In the genomic region with DNA sequence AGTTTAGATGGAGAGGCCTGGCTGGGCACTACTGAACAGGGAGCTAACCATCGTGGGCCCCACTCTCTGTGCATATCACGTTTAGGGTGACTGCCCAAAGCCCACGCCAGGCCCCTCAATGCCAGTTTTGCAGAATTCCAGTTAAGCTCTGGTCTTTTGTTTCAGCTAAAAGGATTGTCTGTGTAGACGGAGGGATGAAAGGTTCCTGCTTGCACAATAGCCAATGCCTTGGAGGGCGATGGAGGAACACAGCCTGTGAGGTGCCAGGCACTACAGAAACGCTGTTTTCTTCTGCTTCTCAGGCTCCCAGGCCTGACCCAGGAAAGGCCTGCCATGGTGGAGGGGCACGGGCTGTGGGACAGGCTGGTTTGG, we compare ENCODE assay signal across 14 mouse cellular contexts.
DNase-seq lines count a peak whose midpoint lies in the region; ATAC-seq lines count a peak whose summit lies in the region.
"Had no signal": no experiment of that assay in that cellular context is flagged by ENCODE, and none has a peak within 500 bp of the region (broad histone marks: within the 10 kb centered on the region; RNA-seq: fewer than 3 reads in every experiment).

No protein-coding gene starts in this region.

- 59% methylated on average over 7 of the region's 7 CpGs for WGBS in hindbrain, embryonic 10.5 days
- WGBS in hindbrain, embryonic 11.5 days: 57% methylated on average over 7 of the region's 7 CpGs
- 28% methylated on average over 7 of the region's 7 CpGs for WGBS in midbrain, embryonic 11.5 days

- no peak overlapping the region for H3K4me2 ChIP-seq in hindbrain, embryonic 11.5 days (replicated peaks; ENCODE audit: low read depth, low read length)
- no peak overlapping the region for H3K4me2 ChIP-seq in midbrain, embryonic 11.5 days
- H3K4me2 ChIP-seq: heart, embryonic 13.5 days; kidney, embryonic 15.5 days; limb, embryonic 15.5 days had no signal

- H3K9me3 ChIP-seq in hindbrain, embryonic 10.5 days: no peaks in the 10 kb centered on the region
- H3K9me3 ChIP-seq in hindbrain, embryonic 11.5 days (ENCODE audit: control insufficient read depth, low read length): no peaks in the 10 kb centered on the region
- H3K9me3 ChIP-seq in midbrain, embryonic 11.5 days (ENCODE audit: control insufficient read depth, low read length): no peaks in the 10 kb centered on the region
- H3K9me3 ChIP-seq: heart, embryonic 13.5 days; kidney, embryonic 15.5 days; limb, embryonic 15.5 days had no signal

- no peak for ATAC-seq in hindbrain, embryonic 11.5 days (ENCODE audit: low FRiP score)
- 0 out of 2 replicates have a peak, but pooled peaks have one; percentile 33 for ATAC-seq in midbrain, embryonic 11.5 days (ENCODE audit: low FRiP score)

- H3K9ac ChIP-seq in hindbrain, embryonic 11.5 days (ENCODE audit: low read depth, low read length): no peak overlapping the region
- no peak overlapping the region for H3K9ac ChIP-seq in midbrain, embryonic 11.5 days (ENCODE audit: low read length)
- H3K9ac ChIP-seq: heart, embryonic 13.5 days; kidney, embryonic 15.5 days; limb, embryonic 15.5 days had no signal

- H3K4me3 ChIP-seq in hindbrain, embryonic 10.5 days: no peak overlapping the region
- no peak overlapping the region for H3K4me3 ChIP-seq in hindbrain, embryonic 11.5 days (ENCODE audit: low read depth, low read length)
- H3K4me3 ChIP-seq in midbrain, embryonic 11.5 days (ENCODE audit: low read depth, low read length): no peak overlapping the region
- H3K4me3 ChIP-seq: heart, embryonic 13.5 days; kidney, embryonic 15.5 days; limb, embryonic 15.5 days; myocyte had no signal

- peaks cover 3% of the 10 kb centered on the region; the same call in 1 of the 2 replicates for H3K4me1 ChIP-seq in hindbrain, embryonic 10.5 days (replicated peaks)
- no peaks in the 10 kb centered on the region for H3K4me1 ChIP-seq in hindbrain, embryonic 11.5 days (replicated peaks; ENCODE audit: control insufficient read depth, insufficient read depth, low read length)
- H3K4me1 ChIP-seq in midbrain, embryonic 11.5 days (ENCODE audit: control insufficient read depth, insufficient read depth, low read length): peaks cover 6% of the 10 kb centered on the region

- no peak for DNase-seq in hindbrain, embryonic 10.5 days (ENCODE audit: low spot score)
- no peak for DNase-seq in hindbrain, embryonic 11.5 days (ENCODE audit: low spot score)
- peak; percentile 19 for DNase-seq in right cerebral cortex, postnatal 4 days
- DNase-seq in right cerebral cortex, postnatal 25 days: no peak
- no peak for DNase-seq in midbrain, embryonic 11.5 days (ENCODE audit: low spot score, missing footprints)
- DNase-seq in cerebellum, postnatal 10 days: no peak
- DNase-seq in gastrocnemius, adult 18-20 months (ENCODE audit: low spot score): no peak
- DNase-seq in cerebellum, postnatal 14 days: no peak
- DNase-seq: cerebellum, adult 11-12 months; embryo, embryonic 11 days had no signal

- H3K36me3 ChIP-seq in hindbrain, embryonic 10.5 days: no peaks in the 10 kb centered on the region
- no peaks in the 10 kb centered on the region for H3K36me3 ChIP-seq in hindbrain, embryonic 11.5 days (ENCODE audit: control insufficient read depth, insufficient read depth, low read length)
- H3K36me3 ChIP-seq in midbrain, embryonic 11.5 days (ENCODE audit: control insufficient read depth, insufficient read depth, low read length): no peaks in the 10 kb centered on the region
- H3K36me3 ChIP-seq: heart, embryonic 13.5 days; kidney, embryonic 15.5 days; limb, embryonic 15.5 days had no signal

- H3K27ac ChIP-seq in hindbrain, embryonic 10.5 days: 0 out of 2 replicates have a peak overlapping the region, but pooled peaks have one; percentile 12
- no peak overlapping the region for H3K27ac ChIP-seq in hindbrain, embryonic 11.5 days (ENCODE audit: low read depth, low read length)
- H3K27ac ChIP-seq in midbrain, embryonic 11.5 days (ENCODE audit: low read depth, low read length): no peak overlapping the region
- H3K27ac ChIP-seq: heart, embryonic 13.5 days; limb, embryonic 15.5 days had no signal

- H3K27me3 ChIP-seq in hindbrain, embryonic 10.5 days (ENCODE audit: insufficient read depth, poor library complexity, severe bottlenecking): no peaks in the 10 kb centered on the region
- H3K27me3 ChIP-seq in hindbrain, embryonic 11.5 days (ENCODE audit: control insufficient read depth, insufficient read depth, low read length): no peaks in the 10 kb centered on the region
- no peaks in the 10 kb centered on the region for H3K27me3 ChIP-seq in midbrain, embryonic 11.5 days (ENCODE audit: control insufficient read depth, insufficient read depth, low read length)
- H3K27me3 ChIP-seq: heart, embryonic 13.5 days; kidney, embryonic 15.5 days; limb, embryonic 15.5 days had no signal
